Mouse (Mus musculus) gastrocnemius, postnatal 36 days (tissue): Measurements from ENCODE around the gene Ppp1r21. TPM values are rescaled to one million over a fixed set of nuclear protein-coding genes. Genes with fewer than 3 reads are reported as not detected.
A peak's percentile ranks its signal among the peaks of the same experiment; 100 is the strongest.

Source experiments
- DNase-seq, 2 experiments: peaks; one replicate each; pipeline ENCODE4 v3.0.0; 2022
- intact Hi-C: fragments of 180-260 bp; cut with DNase I; formaldehyde crosslinking; loops from one replicate; pipeline ENCODE4 v1.15.1; 2025
- total RNA-seq, 2 experiments: library from RNA; stranded (reverse); gene quantifications; 2 replicates each; pipeline ENCODE4 v1.2.3; 2021

The Ppp1r21 gene
- total RNA-seq, 2 experiments from 2014 or later, result 4.5 to 4.7 TPM

DNA sequence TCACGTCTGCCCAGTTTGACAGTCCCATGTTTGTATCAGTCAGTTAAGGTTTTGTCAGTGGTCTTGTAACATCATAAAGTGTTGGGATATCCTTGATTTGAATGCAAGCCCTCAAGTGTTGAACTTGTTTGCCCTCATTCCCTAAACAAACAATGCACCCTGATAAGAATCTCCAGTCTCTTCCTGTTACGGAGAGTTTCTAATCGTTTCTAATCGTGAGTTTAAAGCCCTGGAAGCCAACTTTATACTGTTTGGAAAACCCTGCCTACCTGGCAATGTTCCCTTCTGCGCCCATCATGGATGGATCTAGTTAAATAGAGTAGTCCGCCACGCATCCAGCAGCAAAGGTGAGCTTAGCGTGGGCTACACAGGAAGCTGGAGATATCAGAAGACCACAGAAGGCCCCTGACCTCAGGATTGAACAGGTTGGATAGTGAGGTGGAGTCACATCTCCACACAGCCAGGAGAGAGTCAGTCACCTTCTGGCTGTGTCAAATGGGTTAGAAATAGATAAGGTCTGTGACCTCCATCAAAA lies 70.6 kb downstream of the Ppp1r21 start:
- DNase-seq, result no peak
- intact Hi-C loops, result loop anchor here (5.0 kb wide), 1 partner anchor 37 kb away; no protein-coding TSS in a partner anchor

- intact Hi-C loops, result loop anchor here (5.0 kb wide), 1 partner anchor 33 kb away; no protein-coding TSS in a partner anchor
Measured at GRCm38 (mm10) chr17:88603943-88604342, 74.0 kb downstream of the Ppp1r21 start.

GRCm38 (mm10) chr17:88606056-88606455 lies 76.1 kb downstream of the Ppp1r21 start:
- intact Hi-C loops, result no loop called here
- DNase-seq, result no peak

More at GRCm38 (mm10) chr17:88603943-88604342, 74.0 kb downstream of the Ppp1r21 start:
- no peak for DNase-seq

GRCm38 (mm10) chr17:88609361-88609760 lies 79.4 kb downstream of the Ppp1r21 start:
- intact Hi-C loops, result no loop called here
- DNase-seq, result no peak

DNA sequence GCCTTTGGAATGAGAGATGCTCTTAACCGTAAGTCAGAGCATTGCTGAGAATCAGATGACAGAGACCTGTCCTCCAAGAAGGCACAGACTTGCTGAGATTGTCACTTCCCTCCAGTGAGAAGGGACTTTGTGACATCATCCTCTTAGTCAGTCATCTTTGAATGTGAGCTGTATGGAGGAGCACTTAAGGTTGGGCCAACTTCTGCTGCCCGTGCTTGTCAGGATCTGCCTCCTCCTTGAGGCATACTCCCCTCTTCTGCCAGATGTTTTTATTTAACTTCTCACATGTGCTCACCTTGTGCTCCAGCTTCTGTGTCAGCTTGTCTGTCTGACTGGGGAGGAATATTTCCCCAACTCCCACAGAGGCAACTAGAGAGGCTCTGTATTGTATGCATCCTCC lies 81.1 kb downstream of the Ppp1r21 start:
- intact Hi-C loops, result no loop called here
- no peak for DNase-seq

DNA sequence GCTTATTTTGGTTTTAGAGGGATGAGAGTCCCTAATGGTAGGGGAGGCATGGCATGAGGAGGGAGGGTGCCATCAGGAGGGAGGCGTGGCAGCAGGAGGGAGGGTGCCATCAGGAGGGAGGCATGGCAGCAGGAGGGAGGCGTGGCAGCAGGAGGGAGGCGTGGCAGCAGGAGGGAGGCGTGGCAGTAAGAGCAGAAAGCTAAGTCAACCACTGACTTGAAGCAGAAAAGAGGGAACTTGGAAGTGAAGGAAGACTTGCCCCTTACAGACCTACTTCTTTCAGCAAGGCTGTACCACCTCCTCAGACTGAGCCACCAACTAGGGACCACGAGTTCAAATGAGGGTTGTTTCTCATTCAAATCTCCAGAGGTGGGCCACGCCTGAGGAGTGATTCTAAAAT lies 83.3 kb downstream of the Ppp1r21 start:
- intact Hi-C loops, result no loop called here
- DNase-seq, result no peak

DNA sequence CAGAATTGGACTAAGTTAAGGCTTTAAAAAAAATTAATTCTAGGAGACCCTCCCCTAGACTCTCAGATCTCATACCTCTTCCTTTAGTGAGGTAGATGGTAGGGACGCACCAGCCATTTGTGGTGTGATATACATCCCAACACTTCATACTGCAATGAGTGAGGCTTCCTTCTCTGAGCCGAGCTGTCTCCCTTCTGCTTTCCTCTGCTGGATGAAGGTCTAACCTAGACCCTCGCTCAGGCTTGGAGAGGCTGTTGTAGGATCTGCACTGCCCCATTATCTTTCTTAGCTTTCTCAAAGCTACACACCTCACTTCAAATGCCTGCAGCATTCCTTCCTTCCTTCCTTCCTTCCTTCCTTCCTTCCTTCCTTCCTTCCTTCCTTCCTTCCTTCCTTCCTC lies 83.8 kb downstream of the Ppp1r21 start:
- intact Hi-C loops, result no loop called here
- no peak for DNase-seq

DNA sequence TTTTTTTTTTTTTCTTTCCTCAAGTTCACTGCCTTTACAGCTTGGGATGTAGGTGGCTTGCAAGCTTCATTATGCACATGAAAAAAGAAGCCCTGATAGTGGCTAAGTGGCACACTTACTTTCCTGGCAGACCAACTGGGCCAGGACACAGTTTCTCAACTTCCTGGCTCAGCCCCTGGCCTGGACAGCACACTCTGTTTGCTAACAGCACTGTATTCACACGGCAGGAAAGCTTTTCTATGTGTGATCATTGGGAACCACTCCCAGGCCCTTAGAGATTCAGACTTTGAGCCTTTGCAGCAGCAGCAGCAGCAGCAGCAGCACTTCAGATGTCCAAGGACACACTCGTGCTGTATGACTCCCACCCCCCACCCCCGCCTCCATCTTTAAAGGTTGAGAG lies 84.3 kb downstream of the Ppp1r21 start:
- no peak for DNase-seq
- intact Hi-C loops, result no loop called here

- DNase-seq, result no peak
- intact Hi-C loops, result no loop called here
Measured at GRCm38 (mm10) chr17:88614733-88615132, 84.8 kb downstream of the Ppp1r21 start.

GRCm38 (mm10) chr17:88615492-88616155 lies 85.7 kb downstream of the Ppp1r21 start:
- no peak for DNase-seq
- intact Hi-C loops, result no loop called here

GRCm38 (mm10) chr17:88620935-88621334 lies 91.0 kb downstream of the Ppp1r21 start:
- DNase-seq, result no peak
- intact Hi-C loops, result no loop called here

GRCm38 (mm10) chr17:88621374-88621773 lies 91.5 kb downstream of the Ppp1r21 start:
- intact Hi-C loops, result no loop called here
- no peak for DNase-seq

DNA sequence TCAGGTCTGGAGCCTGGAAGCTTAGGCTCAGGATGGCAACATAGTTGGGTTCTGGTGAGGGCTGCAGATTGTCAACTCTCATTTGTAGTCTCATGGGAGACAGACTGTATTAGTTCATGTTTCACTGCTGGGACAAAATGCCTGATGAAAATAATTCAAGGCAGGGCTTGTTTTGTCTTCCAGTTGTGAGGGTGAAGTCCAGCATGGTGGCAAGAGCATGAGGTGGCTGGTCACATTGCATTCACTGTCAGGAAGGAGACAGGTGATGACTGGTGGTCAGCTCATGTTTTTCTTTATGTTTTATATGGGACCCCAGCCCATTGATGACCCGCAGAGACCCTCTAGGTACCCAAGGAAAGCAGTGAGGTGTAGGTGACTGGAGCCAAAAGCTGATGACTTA lies 92.8 kb downstream of the Ppp1r21 start:
- DNase-seq, result no peak
- intact Hi-C loops, result no loop called here

DNA sequence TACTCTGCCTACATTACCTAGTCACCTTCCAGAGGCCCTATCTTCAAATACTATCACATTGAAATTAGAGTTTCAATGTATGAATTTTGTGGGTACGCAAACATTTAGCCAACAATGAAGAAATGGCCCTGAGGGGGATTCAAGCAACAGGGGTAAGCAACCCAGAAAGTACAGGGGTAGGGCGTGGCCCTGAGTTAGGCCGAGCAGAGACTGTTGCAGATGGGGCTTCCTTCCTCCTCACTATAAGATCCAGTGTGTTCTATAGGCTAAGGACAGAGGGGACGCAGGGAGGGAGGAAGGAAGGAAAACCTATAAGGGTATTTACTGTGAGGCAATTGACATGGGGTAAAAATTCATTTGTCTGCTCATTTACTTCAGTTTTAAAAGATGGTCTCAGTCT lies 94.5 kb downstream of the Ppp1r21 start:
- intact Hi-C loops, result no loop called here
- no peak for DNase-seq

- DNase-seq, result no peak
- intact Hi-C loops, result no loop called here
Measured at GRCm38 (mm10) chr17:88625350-88625749, 95.4 kb downstream of the Ppp1r21 start.

DNA sequence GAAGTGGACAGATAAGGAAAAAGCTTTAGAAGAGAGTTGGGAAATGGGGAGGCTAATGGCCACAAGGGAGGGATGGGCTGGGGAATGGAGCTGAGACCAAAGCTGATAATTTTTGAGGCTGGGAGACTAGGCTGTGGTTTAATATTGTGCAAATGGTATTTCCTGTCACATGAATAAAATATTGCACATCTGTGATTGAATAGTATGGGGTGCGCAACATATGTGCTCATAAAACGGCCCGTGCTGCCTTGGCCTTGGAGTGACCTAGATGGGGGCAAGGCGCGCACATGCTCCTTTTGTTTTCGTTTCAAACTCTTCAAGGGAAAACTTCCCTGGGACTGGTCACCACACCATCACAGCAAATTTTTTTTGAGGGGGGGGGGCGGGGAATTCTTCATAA lies 96.0 kb downstream of the Ppp1r21 start:
- intact Hi-C loops, result no loop called here
- no peak for DNase-seq

- no peak for DNase-seq
- intact Hi-C loops, result no loop called here
Measured at GRCm38 (mm10) chr17:88626347-88626811, 96.5 kb downstream of the Ppp1r21 start.

DNA sequence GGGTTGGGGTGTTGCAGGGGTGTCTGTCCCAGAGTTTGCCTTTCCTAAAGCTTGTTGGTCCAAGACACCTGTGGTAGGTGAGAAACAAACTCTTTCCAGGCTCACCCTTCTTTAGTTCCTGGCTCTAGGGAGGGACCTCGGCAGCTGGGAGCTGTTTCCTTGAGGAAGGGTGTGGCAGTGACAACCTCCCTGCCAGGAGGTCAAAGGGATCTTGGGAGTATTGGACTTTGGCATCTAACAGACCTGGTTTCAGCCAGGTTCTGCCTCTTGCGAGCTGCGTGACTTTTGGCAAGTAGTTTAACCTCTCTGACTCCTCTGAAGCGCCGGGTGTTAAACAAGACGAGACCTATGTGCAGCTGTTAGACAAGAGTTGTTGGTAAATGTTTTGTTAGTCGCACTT lies 97.2 kb downstream of the Ppp1r21 start:
- intact Hi-C loops, result no loop called here
- no peak for DNase-seq

DNA sequence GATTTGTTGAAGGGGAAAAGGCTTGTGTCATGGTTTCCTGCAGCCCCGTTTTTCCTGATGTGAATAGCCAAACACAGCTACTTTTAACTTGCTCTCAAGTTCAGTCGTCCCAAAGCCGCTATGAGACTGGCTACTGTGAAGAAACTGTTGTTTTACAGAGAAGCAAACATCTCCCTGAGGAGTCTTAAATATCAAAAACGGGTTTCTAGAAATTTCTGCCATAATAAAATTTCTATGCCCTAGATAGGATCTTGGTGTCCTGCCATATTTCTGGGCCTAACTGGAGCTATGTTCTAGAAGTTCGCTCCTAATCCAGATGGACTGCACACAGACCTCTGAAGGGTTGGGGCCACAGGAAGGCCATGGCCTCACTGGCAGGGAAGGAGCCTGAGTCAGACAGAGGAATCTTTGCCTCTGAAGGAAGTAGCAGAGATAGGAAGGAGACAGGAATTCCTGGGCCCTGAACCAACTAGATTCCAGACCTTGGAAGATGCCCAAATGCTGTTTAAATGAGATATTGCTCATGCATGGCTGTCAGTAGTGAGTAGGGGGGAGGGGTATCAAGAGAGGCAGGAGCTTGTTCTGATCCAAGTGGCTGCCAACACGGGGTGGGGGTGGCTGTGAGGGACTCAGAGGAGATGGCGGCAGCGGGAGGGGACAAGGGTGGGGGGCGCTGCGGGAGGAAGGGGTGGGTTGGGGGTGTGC lies 98.9 kb downstream of the Ppp1r21 start:
- DNase-seq, result peak; percentile 29 to 66
- intact Hi-C loops, result no loop called here

DNA sequence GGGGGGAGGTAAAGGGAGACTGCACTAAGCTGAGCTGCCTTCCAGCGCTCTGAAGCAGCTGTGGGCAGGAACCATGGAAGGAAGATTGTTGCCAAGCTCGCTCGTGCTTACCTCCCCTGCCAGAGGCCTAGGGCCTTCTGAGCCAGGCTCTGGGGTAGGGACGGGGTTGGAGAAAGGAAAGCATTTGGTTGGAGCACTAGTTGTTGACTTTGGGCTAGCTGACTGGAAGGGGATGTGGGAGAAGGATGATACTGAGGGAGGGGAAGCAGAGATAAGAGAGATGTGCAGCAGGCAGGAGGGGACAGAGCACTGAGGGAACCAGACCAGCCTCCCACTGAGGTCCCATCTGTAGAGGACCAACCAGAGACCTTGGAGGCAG lies 99.5 kb downstream of the Ppp1r21 start:
- peak; percentile 31 for DNase-seq
- intact Hi-C loops, result no loop called here

GRCm38 (mm10) chr17:88629931-88630553 lies 100.1 kb downstream of the Ppp1r21 start:
- peak; percentile 35 to 64 for DNase-seq
- intact Hi-C loops, result no loop called here
